Mouse (Mus musculus): ENCODE results near the gene Aldoc. TPM values are rescaled to one million over a fixed set of nuclear protein-coding genes. Genes with fewer than 3 reads are reported as not detected.
A peak's percentile ranks its signal among the peaks of the same experiment; 100 is the strongest.

The Aldoc gene
- total RNA-seq, 2 experiments from 2014 or later: 8.3 to 8.6 TPM

DNA sequence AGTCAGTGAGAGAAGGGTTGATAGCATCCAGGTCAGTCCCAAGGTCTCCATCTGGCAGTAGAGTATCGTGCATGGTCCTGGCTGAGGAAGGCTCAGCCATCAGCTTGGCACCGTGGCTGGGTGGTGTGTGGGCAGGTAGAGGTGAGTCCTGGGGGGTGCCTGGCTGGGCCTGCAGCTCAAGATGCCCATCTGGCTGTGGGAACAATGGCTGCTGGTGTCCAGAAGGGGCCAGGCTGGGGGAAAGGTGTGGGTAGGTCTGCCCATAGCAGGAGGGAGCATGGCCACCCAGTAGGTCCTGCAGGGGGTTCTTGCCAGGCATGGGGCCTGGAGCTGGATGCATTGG is 38.0 kb downstream of the Aldoc start:
- no peak for DNase-seq

DNA sequence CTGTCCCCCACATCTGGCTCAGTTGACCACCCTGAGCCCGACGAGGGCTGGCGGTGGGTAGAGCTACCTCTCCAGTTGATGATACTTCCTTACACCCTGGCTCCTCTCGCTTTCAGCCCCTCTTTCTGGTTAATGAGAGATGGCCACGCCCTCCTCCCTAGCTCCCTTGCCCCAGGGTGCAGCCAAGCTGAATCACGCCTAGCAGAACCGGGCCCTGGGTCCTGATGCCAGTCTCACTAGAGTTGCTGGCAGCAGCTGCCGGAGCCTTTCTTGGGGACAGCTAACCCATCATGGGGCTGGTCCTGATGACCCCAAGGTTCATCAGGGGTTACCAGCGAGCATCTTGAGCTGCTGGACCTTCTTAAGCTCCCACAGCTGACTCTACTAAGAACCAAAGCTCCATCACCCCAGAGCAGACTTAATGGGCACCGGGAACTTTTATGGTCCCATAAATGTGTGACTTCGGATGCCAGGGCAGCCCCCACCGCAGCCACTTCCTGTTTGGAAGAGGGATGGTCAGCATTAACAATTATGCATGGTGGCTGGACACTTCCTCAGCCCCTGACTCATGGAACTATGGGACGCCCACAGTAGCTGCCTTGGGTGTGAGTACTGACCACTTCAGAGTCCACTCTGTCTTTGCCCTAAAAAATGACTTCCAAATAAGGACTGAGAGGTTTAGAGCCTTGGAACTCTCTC is 40.7 kb downstream of the Aldoc start:
- no peak for DNase-seq

- peak; percentile 75 for DNase-seq
Observed at GRCm38 (mm10) chr11:78364103-78364502, 41.3 kb downstream of the Aldoc start.

GRCm38 (mm10) chr11:78367456-78368225 is 44.9 kb downstream of the Aldoc start:
- DNase-seq: peak; percentile 50

GRCm38 (mm10) chr11:78370389-78370788 is 47.6 kb downstream of the Aldoc start:
- no peak for DNase-seq

GRCm38 (mm10) chr11:78371711-78372110 is 48.9 kb downstream of the Aldoc start:
- no peak for DNase-seq

- DNase-seq: peak; percentile 48
Observed at GRCm38 (mm10) chr11:78372166-78372565, 49.4 kb downstream of the Aldoc start.

- DNase-seq: peak; percentile 82
Observed at GRCm38 (mm10) chr11:78372610-78373009, 49.8 kb downstream of the Aldoc start.

- DNase-seq: no peak
Observed at GRCm38 (mm10) chr11:78374147-78374546, 51.4 kb downstream of the Aldoc start.

Other genes with a start within 250 kb of the Aldoc start
- gene Eral1, start 242.6 kb upstream of the Aldoc start, total RNA-seq (2021): 10 to 100 TPM; 30.4 to 35.0 TPM
- 10 to 100 TPM; 14.7 to 15.3 TPM for gene Fam222b, start 228.3 kb upstream of the Aldoc start, total RNA-seq (2021)
- gene Traf4, start 157.4 kb upstream of the Aldoc start, total RNA-seq (2021): 10 to 100 TPM; 52.2 to 53.0 TPM
- gene Nek8, start 146.3 kb upstream of the Aldoc start, total RNA-seq (2021): 10 to 100 TPM in 1 of 2 experiments, 1 to 10 TPM in 1; 8.6 to 10.9 TPM
- gene Tlcd1, start 146.3 kb upstream of the Aldoc start, total RNA-seq (2021): 10 to 100 TPM; 34.4 to 45.6 TPM
- 1,000 to 10,000 TPM; 1,780 to 1,853 TPM for gene Rpl23a, start 139.4 kb upstream of the Aldoc start, total RNA-seq (2021)
- gene Rab34, start 134.5 kb upstream of the Aldoc start, total RNA-seq (2021): 100 to 1,000 TPM in 1 of 2 experiments, 10 to 100 TPM in 1; 93.0 to 100 TPM
- 10 to 100 TPM; 14.8 to 18.1 TPM for gene Proca1, start 129.6 kb upstream of the Aldoc start, total RNA-seq (2021)
- 10 to 100 TPM; 67.9 to 68.2 TPM for gene Sdf2, start 77.2 kb upstream of the Aldoc start, total RNA-seq (2021)
- 10 to 100 TPM; 46.9 to 50.9 TPM for gene Supt6, start 77.0 kb upstream of the Aldoc start, total RNA-seq (2021)
- 100 to 1,000 TPM; 138 to 184 TPM for gene 2610507B11Rik, start 61.2 kb upstream of the Aldoc start, total RNA-seq (2021)
- gene BC030499, start 32.1 kb upstream of the Aldoc start, total RNA-seq (2021): 1 to 10 TPM in 1 of 2 experiments, under 1 TPM in 1; 0.57 to 2.2 TPM
- gene Spag5, start 21.4 kb upstream of the Aldoc start, total RNA-seq (2021): 10 to 100 TPM; 11.2 to 16.1 TPM
- 10 to 100 TPM; 40.1 to 40.3 TPM for gene Pigs, start 5.4 kb downstream of the Aldoc start, total RNA-seq (2021)
- gene Unc119, start 20.5 kb downstream of the Aldoc start, total RNA-seq (2021): 10 to 100 TPM; 36.1 to 42.5 TPM
- gene Foxn1, start 63.6 kb downstream of the Aldoc start, total RNA-seq (2021): under 1 TPM in 1 of 2 experiments, not detected in 1; 0.09 TPM
- not detected for gene Slc13a2, start 99.2 kb downstream of the Aldoc start, total RNA-seq (2021)
- gene Slc46a1, start 142.7 kb downstream of the Aldoc start, total RNA-seq (2021): 10 to 100 TPM; 13.2 to 14.8 TPM
- gene Sarm1, start 174.8 kb downstream of the Aldoc start, total RNA-seq (2021): 1 to 10 TPM; 3.2 to 5.5 TPM
- gene Vtn, start 176.1 kb downstream of the Aldoc start, total RNA-seq (2021): 100 to 1,000 TPM; 229 to 546 TPM
- not detected for gene Sebox, start 180.5 kb downstream of the Aldoc start, total RNA-seq (2021)
- 10 to 100 TPM; 21.3 to 25.1 TPM for gene Tmem199, start 189.2 kb downstream of the Aldoc start, total RNA-seq (2021)
- 100 to 1,000 TPM; 188 to 199 TPM for gene Poldip2, start 189.2 kb downstream of the Aldoc start, total RNA-seq (2021)
- 10 to 100 TPM; 52.2 to 55.1 TPM for gene Tnfaip1, start 213.4 kb downstream of the Aldoc start, total RNA-seq (2021)
- 10 to 100 TPM; 69.1 to 71.5 TPM for gene Ift20, start 213.4 kb downstream of the Aldoc start, total RNA-seq (2021)
- gene Tmem97, start 227.8 kb downstream of the Aldoc start, total RNA-seq (2021): 10 to 100 TPM; 39.1 to 40.9 TPM